Comparison of ENCODE assay signal across 26 mouse cellular contexts in the genomic region with DNA sequence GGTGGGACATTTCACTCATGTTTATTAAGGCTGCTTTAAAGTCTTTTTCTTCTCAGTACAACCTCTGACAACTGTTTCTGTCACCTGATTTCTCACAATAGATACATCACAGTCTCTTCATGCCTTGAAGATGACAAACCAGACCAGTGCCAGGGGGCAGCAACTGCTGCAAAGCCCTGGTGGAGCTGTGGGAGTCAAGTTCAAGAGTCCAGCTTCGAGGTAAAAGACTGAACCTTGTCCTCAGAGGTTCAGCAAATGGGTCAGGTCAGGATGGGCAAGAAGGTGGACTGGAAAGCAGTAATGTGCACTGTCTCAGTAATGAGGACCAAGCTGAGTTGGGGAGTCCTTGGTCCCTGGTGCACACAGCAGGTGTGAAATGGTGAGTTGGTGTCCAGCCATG. TPM values are rescaled to one million over a fixed set of nuclear protein-coding genes. Genes with fewer than 3 reads are reported as not detected.
A peak's percentile ranks its signal among the peaks of the same experiment; 100 is the strongest.
DNase-seq lines count a peak whose midpoint lies in the region; ATAC-seq lines count a peak whose summit lies in the region.
"Had no signal": no experiment of that assay in that cellular context is flagged by ENCODE, and none has a peak within 500 bp of the region (broad histone marks: within the 10 kb centered on the region; RNA-seq: fewer than 3 reads in every experiment).

No protein-coding gene starts in this region.

- no peak for ATAC-seq in kidney, embryonic 15.5 days (replicated peaks; ENCODE audit: low FRiP score)
- ATAC-seq: CD4-positive, CD25-positive, alpha-beta regulatory T cell, adult 4 months; forebrain, embryonic 15.5 days had no signal

- H3K36me3 ChIP-seq in kidney, embryonic 15.5 days, result no peaks in the 10 kb centered on the region
- H3K36me3 ChIP-seq: embryonic facial prominence, embryonic 10.5 days; embryonic facial prominence, embryonic 13.5 days; forebrain, embryonic 12.5 days; forebrain, embryonic 15.5 days; heart, embryonic 10.5 days; heart, embryonic 13.5 days; hindbrain, embryonic 13.5 days had no signal

- H3K4me3 ChIP-seq in kidney, embryonic 15.5 days (replicated peaks), result no peak overlapping the region
- H3K4me3 ChIP-seq: embryonic facial prominence, embryonic 10.5 days; embryonic facial prominence, embryonic 13.5 days; erythroblast, embryonic 14.5 days; forebrain, embryonic 12.5 days; forebrain, embryonic 15.5 days; heart, adult 2 months; heart, embryonic 10.5 days; heart, embryonic 13.5 days; hindbrain, embryonic 13.5 days had no signal

- no peak overlapping the region for H3K27ac ChIP-seq in kidney, embryonic 15.5 days
- H3K27ac ChIP-seq: embryonic facial prominence, embryonic 10.5 days; embryonic facial prominence, embryonic 13.5 days; forebrain, embryonic 12.5 days; forebrain, embryonic 15.5 days; heart, adult 2 months; heart, embryonic 10.5 days; heart, embryonic 13.5 days; hindbrain, embryonic 13.5 days had no signal

- peak; percentile 46 for DNase-seq in kidney, adult 18-20 months
- DNase-seq in kidney, adult 8-10 months, result peak; percentile 69 to 78
- peak; percentile 87 for DNase-seq in kidney, adult 9 months
- peak; percentile 61 to 88 for DNase-seq in kidney, postnatal 25 days
- DNase-seq in cerebellum, adult 9-10 months, result no peak
- no peak for DNase-seq in thymus, postnatal 10 days (ENCODE audit: low spot score in 2 of 2)
- DNase-seq in right cerebral cortex, postnatal 14 days, result no peak
- DNase-seq: adrenal gland, adult 2 months; adrenal gland, postnatal 14 days; cerebellum, adult 11 months; cerebellum, adult 2 months; cerebellum, postnatal 10 days; cerebellum, postnatal 36 days; embryo, embryonic 11 days; gastrocnemius, postnatal 25 days; heart, adult 2 months had no signal

- WGBS in kidney, embryonic 15.5 days, result 53% methylated on average over 1 of the region's 1 CpGs

- no peak overlapping the region for H3K9ac ChIP-seq in kidney, embryonic 15.5 days
- H3K9ac ChIP-seq: embryonic facial prominence, embryonic 13.5 days; forebrain, embryonic 12.5 days; forebrain, embryonic 15.5 days; heart, embryonic 13.5 days; hindbrain, embryonic 13.5 days had no signal

- no peak overlapping the region for H3K4me2 ChIP-seq in kidney, embryonic 15.5 days
- H3K4me2 ChIP-seq: embryonic facial prominence, embryonic 13.5 days; forebrain, embryonic 12.5 days; forebrain, embryonic 15.5 days; heart, embryonic 13.5 days; hindbrain, embryonic 13.5 days had no signal

- H3K27me3 ChIP-seq in kidney, embryonic 15.5 days, result no peaks in the 10 kb centered on the region
- H3K27me3 ChIP-seq: embryonic facial prominence, embryonic 13.5 days; forebrain, embryonic 12.5 days; forebrain, embryonic 15.5 days; heart, embryonic 13.5 days; hindbrain, embryonic 13.5 days had no signal

- no peaks in the 10 kb centered on the region for H3K4me1 ChIP-seq in kidney, embryonic 15.5 days
- H3K4me1 ChIP-seq: embryonic facial prominence, embryonic 10.5 days; embryonic facial prominence, embryonic 13.5 days; forebrain, embryonic 12.5 days; forebrain, embryonic 15.5 days; heart, embryonic 10.5 days; heart, embryonic 13.5 days; hindbrain, embryonic 13.5 days had no signal

- peaks cover 13% of the 10 kb centered on the region for H3K9me3 ChIP-seq in kidney, embryonic 15.5 days (replicated peaks)

RNA-seq across cellular contexts. Expression of gene Gk5, which starts 24.8 kb away (rescaled TPM):
- 5.5 and 5.7 TPM in 2 replicates for polyA plus RNA-seq in kidney, embryonic 15.5 days (2015; fragmentation: Nextera tagmentation; extraction: Ambion mirVana)
- polyA plus RNA-seq: erythroblast, embryonic 14.5 days had no signal

Comparison
In these comparisons a context has a peak if more than half of its experiments do, and no peak if none do; other contexts are left out.
1. DNase-seq: peak in kidney, adult 18-20 months (single experiment), kidney, adult 8-10 months (2 of 2), kidney, adult 9 months (single experiment) and kidney, postnatal 25 days (2 of 2); none in cerebellum, adult 9-10 months (single experiment), thymus, postnatal 10 days (0 of 2) and right cerebral cortex, postnatal 14 days (single experiment).